ENCODE assay signal across 17 mouse cellular contexts in genomic region chr6:67631617-67632016, GRCm38 (mm10).
A peak's percentile ranks its signal among the peaks of the same experiment; 100 is the strongest.
DNase-seq lines count a peak whose midpoint lies in the region; ATAC-seq and TF ChIP-seq lines count a peak whose summit lies in the region.
"Had no signal": no experiment of that assay in that cellular context is flagged by ENCODE, and none has a peak within 500 bp of the region (broad histone marks: within the 10 kb centered on the region; RNA-seq: fewer than 3 reads in every experiment).

No protein-coding gene starts in this region.

- no peaks in the 10 kb centered on the region for H3K36me3 ChIP-seq in heart, postnatal 0 days (replicated peaks; ENCODE audit: control insufficient read depth, insufficient read depth, low read length)
- H3K36me3 ChIP-seq in midbrain, embryonic 14.5 days (ENCODE audit: control insufficient read depth, insufficient read depth, low read length): no peaks in the 10 kb centered on the region
- H3K36me3 ChIP-seq in midbrain, embryonic 15.5 days (replicated peaks): no peaks in the 10 kb centered on the region
- H3K36me3 ChIP-seq: embryonic facial prominence, embryonic 13.5 days; forebrain, embryonic 12.5 days; heart, embryonic 15.5 days; lung, embryonic 15.5 days had no signal

- no peak overlapping the region for H3K9ac ChIP-seq in heart, postnatal 0 days (replicated peaks; ENCODE audit: low read depth, low read length)
- no peak overlapping the region for H3K9ac ChIP-seq in midbrain, embryonic 14.5 days (replicated peaks; ENCODE audit: low read length)
- no peak overlapping the region for H3K9ac ChIP-seq in midbrain, embryonic 15.5 days
- H3K9ac ChIP-seq: embryonic facial prominence, embryonic 13.5 days; forebrain, embryonic 12.5 days; heart, embryonic 15.5 days; lung, embryonic 15.5 days had no signal

- ATAC-seq in heart, postnatal 0 days (ENCODE audit: insufficient read depth, low read depth): no peak
- ATAC-seq in midbrain, embryonic 14.5 days (ENCODE audit: low FRiP score, low TSS enrichment): no peak
- ATAC-seq in midbrain, embryonic 15.5 days (replicated peaks): no peak
- ATAC-seq: inflammation-experienced regulatory T-cells, adult 6 months had no signal

- DNase-seq in heart, postnatal 0 days (ENCODE audit: low spot score): no peak
- no peak for DNase-seq in heart, adult 8-10 months (ENCODE audit: low spot score)
- DNase-seq in midbrain, embryonic 14.5 days: peak; percentile 20
- DNase-seq in brain, embryonic 14.5 days (ENCODE audit: low read depth): peak; percentile 7
- no peak for DNase-seq in adrenal gland, postnatal 25 days
- no peak for DNase-seq in spleen, adult 18-20 months
- DNase-seq: adrenal gland, postnatal 36 days; cerebellum, adult 11-12 months; gastrocnemius, postnatal 14 days; kidney, postnatal 36 days; thymus, postnatal 14 days had no signal

- H3K27ac ChIP-seq in heart, postnatal 0 days (ENCODE audit: low read depth): no peak overlapping the region
- no peak overlapping the region for H3K27ac ChIP-seq in midbrain, embryonic 14.5 days (replicated peaks; ENCODE audit: low read depth, low read length)
- no peak overlapping the region for H3K27ac ChIP-seq in midbrain, embryonic 15.5 days
- H3K27ac ChIP-seq: embryonic facial prominence, embryonic 13.5 days; forebrain, embryonic 12.5 days; heart, embryonic 15.5 days; lung, embryonic 15.5 days had no signal

- no peaks in the 10 kb centered on the region for H3K27me3 ChIP-seq in heart, postnatal 0 days (ENCODE audit: control insufficient read depth, insufficient read depth, low read length)
- no peaks in the 10 kb centered on the region for H3K27me3 ChIP-seq in midbrain, embryonic 14.5 days (ENCODE audit: control insufficient read depth, insufficient read depth, low read length)
- H3K27me3 ChIP-seq in midbrain, embryonic 15.5 days (replicated peaks): no peaks in the 10 kb centered on the region
- H3K27me3 ChIP-seq: embryonic facial prominence, embryonic 13.5 days; forebrain, embryonic 12.5 days; heart, embryonic 15.5 days; lung, embryonic 15.5 days had no signal

- no peaks in the 10 kb centered on the region for H3K4me1 ChIP-seq in heart, postnatal 0 days (ENCODE audit: control insufficient read depth, insufficient read depth)
- H3K4me1 ChIP-seq in midbrain, embryonic 14.5 days (ENCODE audit: control insufficient read depth, insufficient read depth, low read length): no peaks in the 10 kb centered on the region
- H3K4me1 ChIP-seq in midbrain, embryonic 15.5 days: no peaks in the 10 kb centered on the region
- H3K4me1 ChIP-seq: embryonic facial prominence, embryonic 13.5 days; forebrain, embryonic 12.5 days; heart, embryonic 15.5 days; lung, embryonic 15.5 days had no signal

- TF ChIP-seq POLR2A in brain, embryonic 14.5 days (IDR thresholded peaks at IDR 0.05; ENCODE audit: borderline replicate concordance, extremely low read depth, insufficient read depth, insufficient read length, poor library complexity, severe bottlenecking): no peak

- H3K9me3 ChIP-seq in heart, postnatal 0 days (replicated peaks; ENCODE audit: control insufficient read depth, low read length): no peaks in the 10 kb centered on the region
- no peaks in the 10 kb centered on the region for H3K9me3 ChIP-seq in midbrain, embryonic 14.5 days (ENCODE audit: control insufficient read depth, low read length)
- H3K9me3 ChIP-seq in midbrain, embryonic 15.5 days: no peaks in the 10 kb centered on the region
- H3K9me3 ChIP-seq: embryonic facial prominence, embryonic 13.5 days; forebrain, embryonic 12.5 days; heart, embryonic 15.5 days; lung, embryonic 15.5 days had no signal

- H3K4me2 ChIP-seq in heart, postnatal 0 days (ENCODE audit: low read depth, low read length): no peak overlapping the region
- H3K4me2 ChIP-seq in midbrain, embryonic 14.5 days (ENCODE audit: low read length): no peak overlapping the region
- no peak overlapping the region for H3K4me2 ChIP-seq in midbrain, embryonic 15.5 days
- H3K4me2 ChIP-seq: embryonic facial prominence, embryonic 13.5 days; forebrain, embryonic 12.5 days; heart, embryonic 15.5 days; lung, embryonic 15.5 days had no signal

- no peak overlapping the region for H3K4me3 ChIP-seq in heart, postnatal 0 days (ENCODE audit: low read depth, low read length)
- no peak overlapping the region for H3K4me3 ChIP-seq in midbrain, embryonic 14.5 days (replicated peaks; ENCODE audit: low read depth, low read length)
- H3K4me3 ChIP-seq in midbrain, embryonic 15.5 days: no peak overlapping the region
- H3K4me3 ChIP-seq: embryonic facial prominence, embryonic 13.5 days; forebrain, embryonic 12.5 days; heart, embryonic 15.5 days; lung, embryonic 15.5 days had no signal

- no peak for TF ChIP-seq EP300 in heart, postnatal 0 days (IDR thresholded peaks at IDR 0.05; ENCODE audit: low read depth)

- TF ChIP-seq CTCF in heart, postnatal 0 days (IDR thresholded peaks at IDR 0.05; ENCODE audit: low read depth): peak; percentile 14; the same call in 1 of the 2 replicates
- no peak for TF ChIP-seq CTCF in brain, embryonic 14.5 days (IDR thresholded peaks at IDR 0.05; ENCODE audit: borderline replicate concordance, extremely low read depth, insufficient read depth, insufficient read length)

Comparison
In these comparisons a context has a peak if more than half of its experiments do, and no peak if none do; other contexts are left out.
1. DNase-seq: peak in midbrain, embryonic 14.5 days (single experiment) and brain, embryonic 14.5 days (single experiment); none in heart, postnatal 0 days (single experiment), heart, adult 8-10 months (single experiment), adrenal gland, postnatal 25 days (single experiment) and spleen, adult 18-20 months (0 of 2).